Mouse (Mus musculus) hematopoietic stem cell, adult 5-6 weeks (primary cell): ENCODE data around the gene Unc13c. TPM values are rescaled to one million over a fixed set of nuclear protein-coding genes. Genes with fewer than 3 reads are reported as not detected.

Experiments used
- ATAC-seq, 2 experiments: fragments of 125-278 bp in 1 of 2; replicated peaks in 1 of 2; 2 replicates each; pipeline ENCODE4 v1.8.0; 2016 to 2017; ENCODE audit warnings: inconsistent platforms in 2 of 2, mild to moderate bottlenecking in 2 of 2, moderate number of reproducible peaks in 2 of 2, low read depth in 1 of 2, moderate TSS enrichment in 1 of 2; ENCODE audit not compliant: low FRiP score in 2 of 2, poor library complexity in 2 of 2, severe bottlenecking in 2 of 2, insufficient read depth in 1 of 2, low TSS enrichment in 1 of 2
- total RNA-seq: library from RNA; stranded (forward); fragments of 172-1452, 232-1000 nt; gene quantifications from 2 replicates; pipeline ENCODE4 v1.2.3, GENCODE M21; 2017

Unc13c gene
- total RNA-seq, 1 experiment from 2014 or later: not detected

DNA sequence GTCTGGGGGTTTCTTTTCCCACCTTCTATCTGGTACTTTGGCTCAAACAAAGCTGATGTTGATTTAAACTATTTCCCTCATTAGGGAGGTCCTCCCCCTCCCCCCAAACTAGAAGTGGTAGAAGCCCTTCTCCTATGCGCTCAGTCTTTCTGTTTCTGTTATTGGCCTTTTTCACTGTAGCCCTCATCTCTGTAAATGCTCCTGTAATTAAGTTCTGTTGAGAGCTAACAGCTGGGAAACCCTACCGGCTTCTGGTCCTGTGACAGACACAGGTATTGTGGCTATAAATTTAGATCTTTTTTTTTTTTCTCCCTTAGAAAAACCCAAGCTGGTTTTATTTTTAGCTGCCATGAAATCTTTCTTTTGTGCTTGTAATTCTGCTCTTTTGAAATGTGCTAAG, 536.8 kb downstream of the Unc13c start:
- no peak for ATAC-seq

Other genes with a start within 250 kb of the Unc13c start
- gene Wdr72, start 141.4 kb upstream of the Unc13c start, total RNA-seq: not detected in 2 replicates